Comparison of ENCODE assay signal across 29 mouse cellular contexts in the genomic region with DNA sequence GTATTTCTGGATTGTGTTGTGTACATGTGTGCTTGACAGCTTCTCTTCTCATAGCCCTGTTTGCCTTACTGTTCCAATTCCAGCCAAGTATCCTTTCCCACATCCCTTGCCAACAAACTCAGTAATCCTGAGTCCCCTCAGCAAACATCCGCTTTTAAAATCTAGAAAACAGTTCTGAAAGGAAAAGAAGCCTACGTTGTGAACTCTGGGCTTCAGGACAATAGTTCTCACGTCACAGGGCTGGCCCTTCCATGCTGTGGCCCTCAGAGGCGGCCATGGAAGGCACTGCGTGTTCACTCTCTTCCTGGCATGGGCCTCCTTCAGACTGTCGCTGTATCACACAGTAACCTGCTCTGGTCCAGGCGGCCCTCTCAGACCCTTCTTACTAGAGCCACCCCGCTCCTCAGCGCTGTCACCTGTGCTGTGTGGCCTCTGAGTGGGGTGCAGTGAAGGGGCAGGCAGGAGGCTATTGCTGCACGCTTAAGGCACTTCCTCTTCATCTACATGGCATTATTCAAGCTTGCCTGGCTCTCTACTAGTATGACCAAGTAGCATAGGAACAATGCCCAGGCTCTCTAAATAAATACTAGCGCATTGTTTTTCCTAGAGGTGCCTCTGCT. TPM values are rescaled to one million over a fixed set of nuclear protein-coding genes. Genes with fewer than 3 reads are reported as not detected.
DNase-seq lines count a peak whose midpoint lies in the region; ATAC-seq lines count a peak whose summit lies in the region.
"Had no signal": no experiment of that assay in that cellular context is flagged by ENCODE, and none has a peak within 500 bp of the region (broad histone marks: within the 10 kb centered on the region; RNA-seq: fewer than 3 reads in every experiment).

No protein-coding gene starts in this region.

- no peak overlapping the region for H3K4me2 ChIP-seq in hindbrain, embryonic 13.5 days
- H3K4me2 ChIP-seq: heart, embryonic 15.5 days; kidney, embryonic 15.5 days; liver, embryonic 13.5 days had no signal

- peak; percentile 11 for DNase-seq in heart, adult 8-10 months (ENCODE audit: low spot score)
- no peak for DNase-seq in heart, postnatal 4 days
- peak; percentile 8 for DNase-seq in R1 (ENCODE audit: low read depth, low spot score)
- DNase-seq in splenic B cell, adult 2 months (ENCODE audit: low read depth, low spot score) = peak; percentile 44
- no peak for DNase-seq in testis, postnatal 10 days (ENCODE audit: low spot score)
- DNase-seq: adrenal gland, postnatal 14 days; cerebellum, adult 9-11 months; gastrocnemius, postnatal 36 days; kidney, adult 11 months; kidney, postnatal 4 days; liver, embryonic 13.5 days; lung, adult 2 months; lung, postnatal 14 days; right cerebral cortex, adult 18-20 months; right cerebral cortex, postnatal 4 days had no signal

- WGBS in hindbrain, embryonic 13.5 days = 87% methylated on average over 11 of the region's 11 CpGs

- no peaks in the 10 kb centered on the region for H3K4me1 ChIP-seq in hindbrain, embryonic 13.5 days (replicated peaks)
- H3K4me1 ChIP-seq: embryonic facial prominence, embryonic 10.5 days; kidney, embryonic 15.5 days had no signal

- peak; percentile 44 to 62; a peak in 3 of 4 replicates for ATAC-seq in hematopoietic stem cell, adult 5-6 weeks (replicated peaks in 1 of 2; ENCODE audit: insufficient read depth in 1 of 2, low FRiP score in 2 of 2, low TSS enrichment in 1 of 2, low read depth in 1 of 2, poor library complexity in 2 of 2, severe bottlenecking in 2 of 2)
- no peak for ATAC-seq in hindbrain, embryonic 13.5 days (ENCODE audit: low FRiP score)
- ATAC-seq: forebrain, embryonic 16.5 days; midbrain, embryonic 16.5 days had no signal

- no peaks in the 10 kb centered on the region for H3K36me3 ChIP-seq in splenic B cell, adult 2 months (ENCODE audit: control insufficient read depth, insufficient read depth, low read length, poor library complexity, severe bottlenecking)
- peaks cover 6% of the 10 kb centered on the region; the same call in 1 of the 2 replicates for H3K36me3 ChIP-seq in hindbrain, embryonic 13.5 days
- H3K36me3 ChIP-seq: embryonic facial prominence, embryonic 10.5 days; heart, embryonic 15.5 days; liver, embryonic 13.5 days had no signal

- H3K9me3 ChIP-seq in hindbrain, embryonic 13.5 days = no peaks in the 10 kb centered on the region
- H3K9me3 ChIP-seq: embryonic facial prominence, embryonic 10.5 days; heart, embryonic 15.5 days; kidney, embryonic 15.5 days; liver, embryonic 13.5 days had no signal

- no peak overlapping the region for H3K27ac ChIP-seq in hindbrain, embryonic 13.5 days
- H3K27ac ChIP-seq: embryonic facial prominence, embryonic 10.5 days; heart, embryonic 15.5 days; kidney, embryonic 15.5 days; liver, embryonic 13.5 days; stomach, postnatal 0 days had no signal

- no peak overlapping the region for H3K4me3 ChIP-seq in hindbrain, embryonic 13.5 days
- H3K4me3 ChIP-seq: embryonic facial prominence, embryonic 10.5 days; heart, embryonic 15.5 days; kidney, embryonic 15.5 days; liver, embryonic 13.5 days had no signal

- no peak overlapping the region for H3K9ac ChIP-seq in hindbrain, embryonic 13.5 days
- H3K9ac ChIP-seq: heart, embryonic 15.5 days; kidney, embryonic 15.5 days; liver, embryonic 13.5 days had no signal

- H3K27me3 ChIP-seq in splenic B cell, adult 2 months (ENCODE audit: control insufficient read depth, insufficient read depth, low read length, poor library complexity, severe bottlenecking) = no peaks in the 10 kb centered on the region
- H3K27me3 ChIP-seq in hindbrain, embryonic 13.5 days = no peaks in the 10 kb centered on the region
- H3K27me3 ChIP-seq: heart, embryonic 15.5 days; kidney, embryonic 15.5 days; liver, embryonic 13.5 days had no signal

RNA-seq across cellular contexts. Expression of a gene that starts 5.2 kb away (rescaled TPM):
- total RNA-seq in heart, adult 8-10 months (2022) = under 1 TPM in 3 of 4 experiments, not detected in 1; 0.19 to 0.38 (median 0.30) TPM
- total RNA-seq in heart, postnatal 4 days (2021) = under 1 TPM; 0.14 to 0.20 TPM
- total RNA-seq in hematopoietic stem cell, adult 5-6 weeks (2017) = 5.2 and 5.9 TPM in 2 replicates
- 0.25 TPM in 2 replicates for polyA plus RNA-seq in hindbrain, embryonic 13.5 days (2015; fragmentation: Nextera tagmentation; extraction: Ambion mirVana)
- total RNA-seq: gastrocnemius, postnatal 36 days had no signal
- polyA plus RNA-seq: embryonic facial prominence, embryonic 10.5 days had no signal

RNA-seq across cellular contexts. Expression of a gene that starts 12.8 kb away (rescaled TPM):
- 10 to 100 TPM; 15.5 to 23.2 (median 17.7) TPM for total RNA-seq in heart, adult 8-10 months (2022)
- total RNA-seq in heart, postnatal 4 days (2021) = 10 to 100 TPM; 27.2 to 28.0 TPM
- 35.3 and 36.8 TPM in 2 replicates for total RNA-seq in hematopoietic stem cell, adult 5-6 weeks (2017)
- polyA plus RNA-seq in hindbrain, embryonic 13.5 days (2015; fragmentation: Nextera tagmentation; extraction: Ambion mirVana) = 78.3 and 81.4 TPM in 2 replicates

RNA-seq across cellular contexts. Expression of a gene that starts 53.2 kb away (rescaled TPM):
- not detected for total RNA-seq in heart, adult 8-10 months (2022)
- not detected for total RNA-seq in heart, postnatal 4 days (2021)
- not detected in 2 replicates for total RNA-seq in hematopoietic stem cell, adult 5-6 weeks (2017)
- polyA plus RNA-seq in hindbrain, embryonic 13.5 days (2015; fragmentation: Nextera tagmentation; extraction: Ambion mirVana) = not detected in 2 replicates
- total RNA-seq: adrenal gland, postnatal 14 days; gastrocnemius, postnatal 36 days; left cerebral cortex, postnatal 14 days; megakaryocyte-erythroid progenitor cell, adult 5-6 weeks had no signal
- polyA plus RNA-seq: cortical plate, adult 2 months; embryonic facial prominence, embryonic 10.5 days; forebrain, embryonic 16.5 days; heart, embryonic 15.5 days; hindbrain, embryonic 11.5 days; kidney, embryonic 15.5 days; limb, embryonic 14.5 days; liver, embryonic 13.5 days; midbrain, embryonic 16.5 days; neural tube, embryonic 14.5 days; stomach, postnatal 0 days had no signal

Comparison
In these comparisons a context has a peak if more than half of its experiments do, and no peak if none do; other contexts are left out.
1. DNase-seq: peak in heart, adult 8-10 months (single experiment), R1 (single experiment) and splenic B cell, adult 2 months (single experiment); none in heart, postnatal 4 days (single experiment) and testis, postnatal 10 days (single experiment).